Mouse (Mus musculus): ENCODE data around the gene Astn2.

Gene Astn2

DNA sequence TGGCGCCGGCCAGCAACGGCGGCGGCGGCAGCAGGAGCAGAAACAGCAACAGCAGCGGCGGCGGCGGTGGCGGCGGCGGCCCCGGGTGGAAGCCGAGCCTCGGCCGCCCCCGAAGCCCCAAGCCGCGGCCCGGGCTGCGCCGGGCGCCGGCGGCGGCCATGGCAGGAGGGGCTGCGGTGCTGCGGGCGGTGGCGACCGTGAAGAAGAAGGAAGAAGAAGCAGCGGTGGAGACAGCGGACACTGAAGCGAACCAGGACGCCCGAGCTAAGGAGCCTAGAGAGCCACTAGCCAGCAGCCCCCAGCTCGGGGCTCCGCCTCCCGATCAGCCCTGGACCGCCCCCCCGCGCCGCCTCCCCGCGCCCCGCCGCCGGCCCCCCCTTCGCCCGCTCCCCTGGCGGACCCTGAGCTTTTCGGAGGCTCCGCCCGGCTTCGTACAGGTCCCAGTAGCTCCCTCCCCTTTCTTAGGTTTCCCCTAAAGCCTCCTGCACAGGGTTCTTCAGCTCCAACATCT lies at the start of gene Astn2:
Gene Astn2, minus strand, starts transcription at position 411 of the 511 bp plus-strand sequence.
- in situ Hi-C loops (cut with MboI, MseI): no loop called here

DNA sequence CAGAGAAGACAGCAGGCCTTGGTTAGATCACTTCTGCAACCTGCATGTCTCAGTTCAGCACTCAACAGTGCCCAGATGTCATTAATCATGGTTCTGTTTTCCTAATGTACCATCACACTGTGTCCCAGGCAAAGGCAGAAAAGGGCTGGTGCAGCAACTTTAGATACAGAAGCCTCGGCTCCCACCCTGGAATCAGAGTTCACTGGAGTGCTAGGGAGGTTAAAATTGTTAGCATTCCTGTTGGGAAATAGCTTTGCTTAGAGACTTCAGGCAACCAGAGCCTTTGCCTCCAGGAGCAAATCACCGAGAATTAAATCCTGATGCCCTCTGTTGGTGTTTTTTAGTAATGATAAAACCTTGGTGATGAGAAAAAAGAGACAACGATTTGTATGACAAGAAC lies 45.7 kb upstream of the Astn2 start:
- in situ Hi-C loops (cut with MboI, MseI): no loop called here

DNA sequence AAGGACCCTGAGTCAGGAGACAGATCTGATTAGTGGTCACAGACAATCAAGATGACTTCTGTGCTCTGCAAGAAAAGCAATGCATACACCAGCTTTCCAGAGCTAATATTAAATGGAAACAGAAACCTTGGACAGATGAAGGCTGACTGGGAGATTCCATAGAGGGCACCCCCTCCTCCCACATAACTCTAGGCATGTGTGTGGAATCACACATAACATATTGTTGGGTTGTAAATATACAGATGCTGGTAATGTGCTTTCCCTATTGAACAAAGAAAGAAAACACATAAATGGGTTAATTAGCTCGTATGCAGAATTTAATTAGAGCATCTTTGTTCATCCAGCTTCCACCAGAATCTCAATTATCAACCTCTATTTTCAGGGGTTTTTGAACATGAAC lies 26.8 kb upstream of the Astn2 start:
- in situ Hi-C loops (cut with MboI, MseI): no loop called here

DNA sequence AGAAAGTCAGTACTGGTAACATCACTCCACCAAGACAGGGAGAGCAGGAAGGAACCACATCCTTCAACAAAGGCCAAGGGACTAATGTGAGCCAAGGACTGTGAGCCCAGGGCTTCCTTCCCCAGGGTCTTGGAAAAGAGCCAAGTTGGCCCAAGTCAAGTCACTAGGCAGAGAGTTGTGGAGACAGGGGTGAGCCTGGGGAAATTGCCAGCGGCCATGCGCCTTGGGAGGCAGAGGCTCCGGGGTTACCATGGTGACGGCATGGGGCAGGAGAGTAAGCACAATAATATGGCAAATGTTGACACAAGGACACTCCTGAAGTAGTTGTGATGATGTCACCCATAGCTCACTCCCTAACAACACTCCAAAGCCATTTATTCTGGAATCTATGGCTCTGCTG lies 21.4 kb upstream of the Astn2 start:
- in situ Hi-C loops (cut with MboI, MseI): no loop called here

DNA sequence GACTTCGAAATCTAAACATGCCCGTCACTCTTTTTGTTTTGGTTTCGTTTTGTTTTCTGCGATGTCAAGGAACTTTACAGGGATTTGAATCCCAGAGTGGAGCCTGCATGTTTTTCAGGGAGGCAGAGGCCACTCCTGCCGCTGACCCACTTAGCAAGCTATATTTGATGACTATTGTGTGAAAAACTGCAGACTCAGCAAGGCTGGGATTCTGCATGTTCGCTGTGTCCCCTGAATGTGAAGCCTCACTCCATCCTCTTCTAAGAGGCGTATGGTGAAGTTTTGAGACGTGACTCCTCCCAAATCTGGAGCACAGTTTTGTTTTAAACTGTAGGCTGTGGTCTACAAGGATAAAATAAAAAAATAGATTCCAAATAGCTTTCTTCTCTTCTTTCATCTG lies 10.4 kb upstream of the Astn2 start:
- in situ Hi-C loops (cut with MboI, MseI): no loop called here

DNA sequence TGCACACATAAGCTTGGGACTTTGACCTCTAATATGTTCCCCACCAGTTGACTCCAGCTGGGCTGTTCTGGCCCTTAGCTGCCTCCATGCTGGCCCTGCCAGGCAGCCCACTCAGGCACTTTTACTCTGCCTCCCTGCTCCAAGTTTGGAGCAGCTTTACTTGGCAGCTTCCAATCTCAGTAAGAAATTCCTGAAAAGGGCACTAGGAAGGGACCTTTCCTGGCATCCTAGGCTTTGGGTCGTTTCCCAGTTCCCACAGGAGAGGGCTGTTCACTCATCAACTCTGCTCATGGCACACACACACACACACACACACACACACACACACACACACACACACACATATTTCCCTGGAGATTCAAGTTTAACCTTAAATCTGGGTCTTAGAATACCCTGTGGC lies 675 bp upstream of the Astn2 start:
- in situ Hi-C loops (cut with MboI, MseI): no loop called here

GRCm38 (mm10) chr4:66403708-66404200 lies 657 bp downstream of the Astn2 start:
- in situ Hi-C loops (cut with MboI, MseI): no loop called here

DNA sequence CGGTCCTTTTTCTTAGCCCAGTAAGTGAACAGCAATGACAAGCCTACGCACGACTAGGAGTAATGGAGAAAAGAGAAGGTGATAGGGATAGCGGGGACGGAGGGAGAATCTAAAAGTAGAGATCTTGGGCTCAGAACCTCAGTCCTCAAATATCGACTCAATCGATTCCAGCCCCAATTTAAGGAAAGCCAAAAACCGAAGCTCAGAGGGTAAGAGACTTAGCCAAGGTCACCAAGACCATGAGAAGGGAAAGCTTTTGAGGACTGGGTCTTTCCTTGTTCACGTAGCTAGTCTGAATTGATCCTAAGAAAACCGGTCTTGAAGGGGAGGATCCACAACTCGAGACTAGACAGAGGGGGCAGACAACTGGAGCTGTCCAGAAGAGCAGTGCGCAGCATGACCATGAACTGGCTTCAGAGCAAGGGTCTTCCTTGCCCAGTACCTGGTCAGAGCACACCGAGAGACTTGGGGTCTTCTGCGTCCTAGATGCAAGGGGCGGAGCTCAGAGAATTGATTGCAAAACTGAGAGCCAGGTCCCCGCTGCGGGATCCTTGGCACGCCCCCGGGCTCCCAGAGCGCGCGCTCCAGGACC lies 1.2 kb downstream of the Astn2 start:
- in situ Hi-C loops (cut with MboI, MseI): no loop called here

DNA sequence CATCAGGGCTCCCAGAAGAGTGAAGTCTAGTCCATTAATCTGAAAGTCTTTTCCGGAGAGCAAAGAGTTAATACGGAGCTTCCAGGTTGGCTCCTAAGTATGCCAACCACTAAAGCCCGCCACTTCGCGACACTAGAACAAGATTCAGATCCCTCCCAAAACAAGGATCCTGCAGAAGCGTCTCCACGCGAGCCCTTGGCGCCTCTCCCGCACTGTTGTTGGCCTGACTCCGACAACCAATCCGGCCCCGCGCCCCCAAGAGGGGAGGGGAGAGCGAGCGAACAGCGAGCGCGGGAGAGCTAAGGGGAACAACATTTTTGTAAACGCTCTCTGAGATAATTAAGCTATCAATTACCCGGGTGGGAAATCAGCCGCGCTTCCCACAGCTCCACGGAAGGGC lies 1.8 kb downstream of the Astn2 start:
- in situ Hi-C loops (cut with MboI, MseI): no loop called here

GRCm38 (mm10) chr4:66401186-66401681 lies 3.2 kb downstream of the Astn2 start:
- in situ Hi-C loops (cut with MboI, MseI): no loop called here

GRCm38 (mm10) chr4:66399066-66399465 lies 5.3 kb downstream of the Astn2 start:
- in situ Hi-C loops (cut with MboI, MseI): no loop called here

- in situ Hi-C loops (cut with MboI, MseI): no loop called here
Measured at GRCm38 (mm10) chr4:66397216-66397615, 7.2 kb downstream of the Astn2 start.

DNA sequence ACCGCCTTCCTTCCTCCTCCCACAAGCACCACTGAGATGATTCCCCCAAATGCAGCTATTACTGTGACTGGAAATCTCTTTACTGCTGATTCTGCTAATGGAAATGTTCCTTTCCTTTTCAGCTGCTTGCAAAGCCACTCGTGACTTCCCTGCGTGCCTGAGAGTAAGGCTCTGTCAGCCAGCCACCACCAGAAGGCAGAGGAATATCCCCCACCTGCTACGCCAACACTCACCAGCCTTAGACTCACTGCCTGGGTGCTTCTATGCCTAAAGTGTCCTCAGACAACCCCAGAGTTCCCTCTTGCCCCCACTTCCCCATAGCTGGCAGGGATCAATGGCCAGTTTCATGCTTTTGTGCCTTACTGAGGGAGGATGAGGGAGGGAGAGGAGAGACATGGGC lies 11.1 kb downstream of the Astn2 start:
- in situ Hi-C loops (cut with MboI, MseI): no loop called here

GRCm38 (mm10) chr4:66390480-66390879 lies 13.9 kb downstream of the Astn2 start:
- in situ Hi-C loops (cut with MboI, MseI): no loop called here

DNA sequence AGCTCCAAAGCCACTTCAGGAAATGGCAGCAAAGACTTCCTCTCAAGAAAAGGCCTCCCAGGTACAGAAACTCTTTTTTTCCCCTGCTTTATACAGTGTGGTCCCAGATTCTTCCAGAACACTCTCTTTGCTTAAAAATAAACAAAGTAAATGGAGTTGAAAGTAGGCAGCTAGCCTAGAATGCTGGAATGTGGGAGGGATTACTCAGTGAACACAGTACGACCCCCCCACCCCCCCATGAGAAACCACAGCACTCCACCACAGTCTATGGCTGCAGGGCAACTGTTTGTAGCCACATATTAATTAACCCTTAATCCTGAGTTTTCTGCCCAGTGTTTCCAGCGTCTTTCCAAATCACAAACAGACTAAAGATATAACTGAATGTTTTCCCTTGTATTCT lies 25.8 kb downstream of the Astn2 start:
- in situ Hi-C loops (cut with MboI, MseI): no loop called here

- in situ Hi-C loops (cut with MboI, MseI): loop anchor here (25.0 kb wide), 1 partner anchor 1192 kb away; no protein-coding TSS in a partner anchor
Measured at GRCm38 (mm10) chr4:66370557-66371071, 33.8 kb downstream of the Astn2 start.

- in situ Hi-C loops (cut with MboI, MseI): loop anchor here (25.0 kb wide), 1 partner anchor 1197 kb away; no protein-coding TSS in a partner anchor
Measured at GRCm38 (mm10) chr4:66365500-66365899, 38.9 kb downstream of the Astn2 start.

DNA sequence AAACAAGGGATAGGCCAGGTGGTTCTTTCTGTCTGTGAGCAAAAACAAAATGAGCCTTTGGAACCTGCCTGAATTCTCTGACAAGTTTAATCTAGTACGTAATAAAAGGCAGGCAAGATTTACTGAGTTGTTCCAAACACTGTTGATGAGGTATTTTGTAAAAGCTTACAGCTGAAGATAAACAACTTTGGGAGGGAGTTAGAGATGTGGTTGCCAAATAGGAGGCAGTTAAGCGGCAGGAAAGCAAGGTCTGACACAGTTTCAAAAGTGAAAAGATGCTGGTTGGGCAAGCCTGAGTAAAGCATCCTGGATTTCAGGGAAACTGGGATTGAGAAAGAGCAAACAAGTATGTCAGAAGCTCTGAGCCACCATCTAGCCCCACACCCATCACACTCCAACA lies 59.8 kb downstream of the Astn2 start:
- in situ Hi-C loops (cut with MboI, MseI): no loop called here

DNA sequence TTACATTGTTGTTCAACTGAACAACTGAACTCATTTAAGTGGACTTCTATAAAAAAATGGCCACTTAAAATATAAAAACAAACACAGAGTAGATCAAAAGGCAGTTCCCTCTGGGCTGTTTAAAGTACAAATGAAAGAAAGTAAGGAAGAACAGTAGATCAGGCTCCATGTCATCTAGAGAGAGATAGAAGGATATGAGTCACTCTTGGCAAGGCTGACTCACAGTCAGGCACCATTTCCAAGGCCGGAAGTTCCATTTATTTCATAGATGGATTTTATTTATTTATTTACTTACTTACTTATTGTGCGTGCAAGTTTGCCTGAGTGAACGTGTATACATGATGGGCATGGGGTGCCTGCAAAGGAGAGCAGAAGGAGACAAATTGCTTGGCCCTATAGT lies 67.0 kb downstream of the Astn2 start:
- in situ Hi-C loops (cut with MboI, MseI): no loop called here

- in situ Hi-C loops (cut with MboI, MseI): no loop called here
Measured at GRCm38 (mm10) chr4:66330600-66331285, 73.7 kb downstream of the Astn2 start.

DNA sequence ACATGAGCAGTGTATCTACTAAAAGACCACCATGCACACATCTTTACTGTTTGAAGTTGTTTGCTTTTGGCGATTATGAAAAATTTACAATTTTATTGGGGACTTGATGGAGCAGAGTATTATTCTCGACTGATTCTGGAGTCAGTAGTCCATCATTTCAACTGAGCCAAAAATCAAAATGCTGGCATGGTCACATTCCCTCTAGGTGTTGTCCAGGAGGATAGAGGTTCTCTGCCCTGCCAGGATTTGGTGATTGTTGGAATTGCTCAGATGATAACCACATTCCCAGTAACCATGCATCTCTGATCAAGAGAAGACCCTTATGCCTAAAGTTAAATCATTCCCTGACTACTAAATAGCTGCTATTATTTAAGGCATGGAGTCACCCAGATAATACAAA lies 83.4 kb downstream of the Astn2 start:
- in situ Hi-C loops (cut with MboI, MseI): no loop called here

- in situ Hi-C loops (cut with MboI, MseI): no loop called here
Measured at GRCm38 (mm10) chr4:66314806-66315484, 89.5 kb downstream of the Astn2 start.

All from T-helper 2 cell (primary cell).